8 mouse cellular contexts compared by ENCODE assay signal in the genomic region with DNA sequence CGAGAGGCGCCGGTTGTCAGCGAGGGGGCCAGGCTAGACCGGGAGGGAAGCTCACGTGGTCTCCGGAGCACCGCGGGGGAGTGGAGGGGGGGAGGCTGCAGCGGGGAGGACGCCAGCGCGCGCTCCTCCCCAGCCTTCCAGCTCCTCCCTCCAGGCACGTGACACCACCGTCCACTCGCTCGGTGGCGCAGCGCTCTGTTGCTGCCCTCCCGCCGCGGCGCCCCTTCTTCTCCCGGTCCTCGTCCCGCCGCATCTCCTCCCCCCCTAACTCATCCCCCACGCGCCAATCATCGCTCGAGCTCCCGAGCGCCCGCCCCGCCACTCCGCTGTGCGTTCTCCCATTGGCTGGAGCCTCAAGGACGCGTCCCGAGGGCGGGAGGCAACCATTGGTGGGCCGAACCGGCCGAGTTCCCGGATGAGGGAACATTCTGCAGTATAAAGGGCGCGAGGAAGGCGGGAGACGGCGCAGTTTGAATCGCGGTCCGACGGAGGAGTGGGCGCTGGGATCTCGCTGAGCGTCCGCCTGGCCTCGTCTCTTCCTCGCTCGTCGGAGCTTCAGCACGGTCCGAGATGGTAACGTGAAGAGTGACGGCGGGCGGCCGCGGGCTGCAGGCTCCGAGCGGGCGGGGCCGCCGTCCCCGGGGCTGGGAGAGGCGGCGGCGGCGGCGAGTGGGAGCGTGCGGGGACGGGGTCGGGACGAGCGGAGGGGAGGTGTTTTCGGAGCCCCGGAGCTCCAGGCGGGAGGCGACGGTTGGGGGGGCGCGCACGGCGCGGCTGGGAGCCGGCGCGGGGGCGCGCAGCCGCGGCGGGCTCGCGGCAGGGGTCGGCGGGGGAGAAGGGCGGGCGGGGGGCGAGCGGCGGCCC. TPM values are rescaled to one million over a fixed set of nuclear protein-coding genes. Genes with fewer than 3 reads are reported as not detected.
A peak's percentile ranks its signal among the peaks of the same experiment; 100 is the strongest.
DNase-seq lines count a peak whose midpoint lies in the region; ATAC-seq lines count a peak whose summit lies in the region.

A gene (plus strand): TSS at position 364 of the 864 bp plus-strand sequence.

- DNase-seq in ZHBTc4 (ENCODE audit: low read depth, low spot score): peak; percentile 99
- DNase-seq in gastrocnemius, adult 8-10 months (ENCODE audit: low spot score in 2 of 2): peak; percentile 93 to 97
- DNase-seq in hindlimb bud, embryonic 11.5 days (ENCODE audit: extremely low spot score, low read depth, low spot score): peak; percentile 69
- DNase-seq in left cerebral cortex, adult 8-10 months (ENCODE audit: low spot score in 2 of 2): peak; percentile 97
- peak; percentile 99 to 100 for DNase-seq in right cerebral cortex, postnatal 10 days (ENCODE audit: low spot score in 2 of 2)
- peak; percentile 96 for DNase-seq in urinary bladder, postnatal 25 days (ENCODE audit: low spot score)

- peak; percentile 78 for ATAC-seq in common myeloid progenitor, adult 5-6 weeks (replicated peaks; ENCODE audit: low read depth, poor library complexity, severe bottlenecking)

- peaks cover 42% of the 10 kb centered on the region for H3K4me1 ChIP-seq in megakaryocyte, embryonic 14.5 days

- peaks cover 3% of the 10 kb centered on the region; the same call in 1 of the 2 replicates for H3K9me3 ChIP-seq in megakaryocyte, embryonic 14.5 days

- H3K27me3 ChIP-seq in megakaryocyte, embryonic 14.5 days (replicated peaks): no peaks in the 10 kb centered on the region

- H3K4me3 ChIP-seq in megakaryocyte, embryonic 14.5 days (replicated peaks): peak within 1 kb of the TSS; percentile 94

- peaks cover 21% of the 10 kb centered on the region for H3K36me3 ChIP-seq in megakaryocyte, embryonic 14.5 days (replicated peaks; ENCODE audit: low read length)

RNA-seq across cellular contexts. Expression of the gene that starts here (rescaled TPM):
- 741 and 1,055 TPM in 2 replicates for total RNA-seq in common myeloid progenitor, adult 5-6 weeks (2017)
- total RNA-seq in gastrocnemius, adult 8-10 months (2022): 10 to 100 TPM; 70.3 to 85.0 (median 79.7) TPM
- total RNA-seq in left cerebral cortex, adult 8-10 months (2022): 100 to 1,000 TPM; 174 to 188 (median 180) TPM
- 1,556 and 2,515 TPM in 2 replicates for polyA plus RNA-seq in megakaryocyte, embryonic 14.5 days (2012; ENCODE audit: insufficient read depth, low replicate concordance)

Comparison
In these comparisons a context has a peak if more than half of its experiments do, and no peak if none do; other contexts are left out.
1. Peak in every context shown above with its lines: DNase-seq, ATAC-seq and H3K4me3 ChIP-seq.